Mouse (Mus musculus) embryo, embryonic 10 days (tissue): ENCODE results near the gene Rapgef6.

Experiments
- DNase-seq: peaks from one replicate; pipeline ENCODE4 v3.0.0-alpha.2; 2015; ENCODE audit warnings: low spot score

Rapgef6 gene

GRCm38 (mm10) chr11:54522529-54523430, at the start of gene Rapgef6:
Rapgef6 (plus strand) TSS chr11:54522847.
- peak; percentile 99 for DNase-seq

- DNase-seq = peak; percentile 27
These were observed 44.2 kb upstream of the Rapgef6 start for GRCm38 (mm10) chr11:54478414-54478813.

- no peak for DNase-seq
These were observed 36.6 kb upstream of the Rapgef6 start for GRCm38 (mm10) chr11:54486041-54486440.

GRCm38 (mm10) chr11:54491946-54492558, 30.6 kb upstream of the Rapgef6 start:
- DNase-seq = no peak

- no peak for DNase-seq
These were observed 30.1 kb upstream of the Rapgef6 start for GRCm38 (mm10) chr11:54492559-54492958.

GRCm38 (mm10) chr11:54499838-54500237, 22.8 kb upstream of the Rapgef6 start:
- no peak for DNase-seq

- DNase-seq = no peak
These were observed 20.0 kb upstream of the Rapgef6 start for GRCm38 (mm10) chr11:54502546-54503245.

- DNase-seq = no peak
These were observed 9.1 kb upstream of the Rapgef6 start for GRCm38 (mm10) chr11:54513584-54513983.

- no peak for DNase-seq
These were observed 619 bp upstream of the Rapgef6 start for GRCm38 (mm10) chr11:54521927-54522528.

- DNase-seq = no peak
These were observed 869 bp downstream of the Rapgef6 start for GRCm38 (mm10) chr11:54523431-54524001.

GRCm38 (mm10) chr11:54528002-54528401, 5.4 kb downstream of the Rapgef6 start:
- no peak for DNase-seq

- DNase-seq = no peak
These were observed 7.7 kb downstream of the Rapgef6 start for GRCm38 (mm10) chr11:54530391-54530790.

GRCm38 (mm10) chr11:54530916-54531315, 8.3 kb downstream of the Rapgef6 start:
- no peak for DNase-seq

GRCm38 (mm10) chr11:54533834-54534233, 11.2 kb downstream of the Rapgef6 start:
- DNase-seq = no peak

- DNase-seq = peak; percentile 69
These were observed 12.2 kb downstream of the Rapgef6 start for GRCm38 (mm10) chr11:54534871-54535270.

- DNase-seq = no peak
These were observed 16.4 kb downstream of the Rapgef6 start for GRCm38 (mm10) chr11:54539031-54539430.

- no peak for DNase-seq
These were observed 16.8 kb downstream of the Rapgef6 start for GRCm38 (mm10) chr11:54539486-54539885.

- DNase-seq = no peak
These were observed 17.7 kb downstream of the Rapgef6 start for GRCm38 (mm10) chr11:54540328-54540727.

- no peak for DNase-seq
These were observed 19.8 kb downstream of the Rapgef6 start for GRCm38 (mm10) chr11:54542414-54542813.

- no peak for DNase-seq
These were observed 32.3 kb downstream of the Rapgef6 start for GRCm38 (mm10) chr11:54554970-54555369.

GRCm38 (mm10) chr11:54562761-54563160, 40.1 kb downstream of the Rapgef6 start:
- no peak for DNase-seq

- no peak for DNase-seq
These were observed 45.3 kb downstream of the Rapgef6 start for GRCm38 (mm10) chr11:54567959-54568358.
